Mouse (Mus musculus) embryonic facial prominence, embryonic 11.5 days (tissue): Measurements from ENCODE around the gene Ttyh2. TPM values are rescaled to one million over a fixed set of nuclear protein-coding genes. Genes with fewer than 3 reads are reported as not detected.

ENCODE experiments used
- ATAC-seq: fragments of 200-750 bp; cut with Nextera tagmentation; replicated peaks from 2 replicates; pipeline ENCODE4 v1.8.0; 2017; ENCODE audit warnings: low read depth; ENCODE audit not compliant: insufficient number of reproducible peaks, low FRiP score, low TSS enrichment
- DNase-seq: peaks from one replicate; pipeline ENCODE4 v3.0.0-alpha.2; 2015; ENCODE audit warnings: low spot score
- H3K27ac ChIP-seq: fragments of 300-500 bp; sonication (generic); replicated peaks from 2 replicates; pipeline ENCODE4 v1.5.1; 2014; ENCODE audit warnings: mild to moderate bottlenecking, low read depth, low read length, control low read depth
- H3K27me3 ChIP-seq: fragments of 300-500 bp; sonication (generic); 2 replicates; pipeline ENCODE4 v1.6.1; 2014; ENCODE audit warnings: mild to moderate bottlenecking, low read length, moderate library complexity, mixed read lengths; ENCODE audit not compliant: control insufficient read depth, insufficient read depth
- H3K36me3 ChIP-seq: fragments of 300-500 bp; sonication (generic); replicated peaks from 2 replicates; pipeline ENCODE4 v1.6.1; 2014; ENCODE audit warnings: low read depth, mild to moderate bottlenecking, low read length, moderate library complexity, mixed read lengths; ENCODE audit not compliant: control insufficient read depth, insufficient read depth
- H3K4me1 ChIP-seq: fragments of 300-500 bp; sonication (generic); 2 replicates; pipeline ENCODE4 v1.6.1; 2014; ENCODE audit warnings: low read length, mixed read lengths; ENCODE audit not compliant: control insufficient read depth, insufficient read depth
- H3K4me2 ChIP-seq: fragments of 300-500 bp; sonication (generic); 2 replicates; pipeline ENCODE4 v1.6.1; 2014; ENCODE audit warnings: low read depth, mild to moderate bottlenecking, control low read depth, low read length, moderate library complexity
- H3K4me3 ChIP-seq: fragments of 300-500 bp; sonication (generic); 2 replicates; pipeline ENCODE4 v1.5.1; 2014; ENCODE audit warnings: low read depth, low read length, control low read depth
- H3K9ac ChIP-seq: fragments of 300-500 bp; sonication (generic); replicated peaks from 2 replicates; pipeline ENCODE4 v1.6.1; 2014; ENCODE audit warnings: mild to moderate bottlenecking, control low read depth, low read length
- H3K9me3 ChIP-seq: fragments of 300-500 bp; sonication (generic); replicated peaks from 2 replicates; pipeline ENCODE4 v1.6.1; 2016; ENCODE audit warnings: mild to moderate bottlenecking, low read length, inconsistent platforms, mixed read lengths; ENCODE audit not compliant: control insufficient read depth
- WGBS: fragments of 180-500 bp; shearing (Covaris S2); extraction: QIAGEN DNeasy Blood & Tissue Kit; methylation state at CpG from one replicate; pipeline ENCODE4 v1.1.7; 2014; 5-methylcytosine and 5-hydroxymethylcytosine counted together
- polyA plus RNA-seq: library from polyadenylated mRNA; unstranded; fragments of >200 nt; fragmentation: Nextera tagmentation; extraction: Ambion mirVana; gene quantifications from 2 replicates; pipeline ENCODE4 v1.2.1, GENCODE M21; 2014

Gene Ttyh2
- polyA plus RNA-seq = 15.5 and 16.4 TPM in 2 replicates

DNA sequence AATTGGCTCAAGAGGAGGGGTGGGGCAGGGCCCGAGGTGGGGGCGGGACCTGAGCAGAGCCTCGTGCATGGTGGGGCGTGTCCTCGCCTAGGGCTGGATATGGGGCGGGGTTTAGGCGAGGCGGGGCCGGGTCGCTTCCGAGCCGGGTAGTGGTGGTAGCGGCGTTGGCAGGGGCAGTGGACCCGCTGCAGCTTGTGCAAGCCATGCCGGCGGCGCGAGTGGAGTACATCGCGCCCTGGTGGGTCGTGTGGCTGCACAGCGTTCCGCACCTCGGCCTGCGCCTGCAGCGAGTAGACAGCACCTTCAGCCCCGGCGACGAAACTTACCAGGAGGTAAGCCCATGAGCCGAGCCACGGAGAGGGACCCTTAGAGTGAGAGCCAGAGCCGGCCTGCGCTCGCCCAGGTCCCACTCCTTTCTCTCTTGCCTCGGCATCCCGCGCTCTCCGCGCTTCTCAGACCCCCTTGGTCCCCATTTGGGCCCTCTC is at the start of gene Ttyh2:
TSS of gene Ttyh2 (plus strand) at position 91 of the 485 bp plus-strand sequence.
- peak; percentile 89 for DNase-seq
- H3K27ac ChIP-seq = no peak within 1 kb of the TSS
- WGBS = under 1% methylated on average over 40 of the region's 40 CpGs
- ATAC-seq = peak; percentile 72
- H3K27me3 ChIP-seq = no peaks in the 10 kb centered on the region
- H3K9me3 ChIP-seq = no peaks in the 10 kb centered on the region
- peak within 1 kb of the TSS; percentile 52 for H3K4me3 ChIP-seq
- H3K4me2 ChIP-seq = peak within 1 kb of the TSS; percentile 87
- H3K9ac ChIP-seq = peak within 1 kb of the TSS; percentile 58
- no peaks in the 10 kb centered on the region for H3K4me1 ChIP-seq
- H3K36me3 ChIP-seq = peaks cover 4% of the 10 kb centered on the region; the same call in 1 of the 2 replicates

DNA sequence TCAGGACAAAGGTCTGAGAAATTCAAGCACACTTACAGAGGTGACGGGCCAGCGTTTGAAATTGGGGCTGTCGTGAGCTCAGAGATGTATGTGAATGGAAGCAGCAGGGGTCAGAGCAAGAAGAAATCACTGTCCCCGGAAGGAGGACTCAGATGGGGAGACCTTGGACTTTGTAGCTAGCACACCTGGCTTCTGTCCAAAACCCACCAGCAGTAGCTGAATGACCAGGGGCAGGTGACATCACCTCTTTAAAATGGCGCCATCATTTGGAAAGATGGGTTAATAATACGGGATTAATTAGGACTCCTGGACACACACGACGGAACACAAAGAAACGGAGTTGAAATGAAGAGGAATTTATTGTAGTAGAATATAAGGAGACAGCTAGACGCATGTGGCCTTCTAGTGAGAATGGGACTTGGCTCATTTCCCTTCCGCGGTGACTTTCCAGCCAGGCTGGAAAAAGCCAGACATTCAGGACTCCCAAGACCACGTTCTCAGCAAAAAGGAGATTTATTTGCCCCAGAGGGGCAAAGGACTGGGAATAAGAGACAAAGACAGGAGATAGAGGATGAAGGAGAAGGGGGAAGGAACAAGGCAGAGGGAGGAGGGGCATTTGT is 49.0 kb upstream of the Ttyh2 start:
- DNase-seq (no peak), ATAC-seq (no peak)
- no peak overlapping the region for H3K4me3 ChIP-seq
- no peak overlapping the region for H3K27ac ChIP-seq
- H3K9ac ChIP-seq = no peak overlapping the region
- no peaks in the 10 kb centered on the region for H3K27me3 ChIP-seq
- H3K36me3 ChIP-seq = no peaks in the 10 kb centered on the region
- no peaks in the 10 kb centered on the region for H3K4me1 ChIP-seq
- no peaks in the 10 kb centered on the region for H3K9me3 ChIP-seq
- no peak overlapping the region for H3K4me2 ChIP-seq
- 83% methylated on average over 13 of the region's 13 CpGs for WGBS

DNA sequence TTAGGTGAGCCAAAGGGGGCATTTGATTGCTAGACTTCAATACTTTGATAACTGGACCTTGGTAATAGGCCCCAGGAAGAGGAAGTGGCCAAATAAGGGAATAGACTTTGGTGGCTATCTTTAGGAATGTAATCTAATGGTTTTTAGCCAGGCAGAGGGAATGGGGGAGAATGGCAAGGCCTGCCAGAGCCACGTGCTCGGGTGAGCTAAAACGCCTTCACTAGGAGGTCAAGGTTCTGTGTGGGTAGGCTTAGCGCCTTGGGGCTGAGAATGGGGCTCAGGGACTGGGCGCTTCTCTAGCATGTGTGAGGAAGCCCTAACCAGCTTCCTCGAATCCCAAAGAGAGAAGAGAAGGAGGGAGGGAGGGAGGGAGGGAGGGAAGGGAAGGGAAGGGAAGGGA is 48.2 kb upstream of the Ttyh2 start:
- WGBS = 88% methylated on average over 5 of the region's 6 CpGs
- no peaks in the 10 kb centered on the region for H3K9me3 ChIP-seq
- H3K4me2 ChIP-seq = no peak overlapping the region
- H3K27me3 ChIP-seq = no peaks in the 10 kb centered on the region
- ATAC-seq = no peak
- DNase-seq = no peak
- H3K9ac ChIP-seq = no peak overlapping the region
- H3K27ac ChIP-seq = no peak overlapping the region
- H3K4me3 ChIP-seq = no peak overlapping the region
- H3K36me3 ChIP-seq = no peaks in the 10 kb centered on the region
- H3K4me1 ChIP-seq = no peaks in the 10 kb centered on the region

DNA sequence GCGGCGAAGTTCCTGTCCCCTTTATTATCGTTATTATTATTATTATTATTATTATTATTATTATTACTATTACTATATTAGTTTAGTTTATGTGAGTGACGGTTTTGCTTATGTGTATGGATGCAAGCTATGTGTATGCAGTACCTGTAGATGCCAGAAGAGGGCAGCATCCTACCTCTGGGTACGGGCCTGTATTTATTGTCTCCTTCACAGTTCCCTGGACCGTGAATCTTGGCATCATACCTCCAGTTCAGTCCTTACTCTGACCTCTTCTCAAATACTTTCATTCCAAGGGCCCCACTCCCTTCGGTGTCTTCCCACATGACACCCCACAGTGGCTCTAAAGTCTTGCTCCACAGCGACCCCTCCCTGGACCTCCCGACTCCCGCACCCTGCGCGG is 47.2 kb upstream of the Ttyh2 start:
- Histone ChIP-seq H3K9me3 (no peaks in the 10 kb centered on the region), H3K4me3 (no peak overlapping the region)

DNA sequence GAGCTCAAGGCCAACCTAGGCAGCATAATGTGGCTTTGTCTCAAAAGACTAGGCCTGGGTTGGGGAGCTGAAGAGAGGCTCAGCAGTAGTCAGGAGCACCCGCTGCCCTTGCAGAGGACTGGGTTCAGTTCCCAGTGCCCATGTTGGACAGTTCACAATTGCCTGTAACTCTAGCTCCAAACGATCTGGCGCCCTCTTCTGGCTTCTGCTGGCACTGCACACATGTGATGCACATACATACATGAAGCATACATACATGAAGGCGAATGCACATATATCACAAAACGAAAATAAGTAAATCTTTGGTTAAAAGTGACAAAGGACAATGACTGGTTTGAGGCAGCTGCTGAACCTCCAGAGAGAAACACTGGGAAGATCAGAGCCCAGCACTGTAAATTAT is 45.2 kb upstream of the Ttyh2 start:
- Histone ChIP-seq H3K27ac (no peak overlapping the region), H3K4me2 (no peak overlapping the region), H3K9me3 (no peaks in the 10 kb centered on the region), H3K27me3 (no peaks in the 10 kb centered on the region), H3K4me3 (no peak overlapping the region), H3K4me1 (no peaks in the 10 kb centered on the region), H3K9ac (no peak overlapping the region), H3K36me3 (no peaks in the 10 kb centered on the region)
- DNase-seq (no peak), ATAC-seq (no peak)
- WGBS = 82% methylated on average over 5 of the region's 5 CpGs

More for the DNA sequence above, 47.2 kb upstream of the Ttyh2 start:
- Histone ChIP-seq H3K4me1 (no peaks in the 10 kb centered on the region), H3K36me3 (no peaks in the 10 kb centered on the region), H3K27me3 (no peaks in the 10 kb centered on the region), H3K27ac (no peak overlapping the region), H3K4me2 (no peak overlapping the region), H3K9ac (no peak overlapping the region)
- no peak for ATAC-seq
- 74% methylated on average over 12 of the region's 12 CpGs for WGBS
- no peak for DNase-seq

DNA sequence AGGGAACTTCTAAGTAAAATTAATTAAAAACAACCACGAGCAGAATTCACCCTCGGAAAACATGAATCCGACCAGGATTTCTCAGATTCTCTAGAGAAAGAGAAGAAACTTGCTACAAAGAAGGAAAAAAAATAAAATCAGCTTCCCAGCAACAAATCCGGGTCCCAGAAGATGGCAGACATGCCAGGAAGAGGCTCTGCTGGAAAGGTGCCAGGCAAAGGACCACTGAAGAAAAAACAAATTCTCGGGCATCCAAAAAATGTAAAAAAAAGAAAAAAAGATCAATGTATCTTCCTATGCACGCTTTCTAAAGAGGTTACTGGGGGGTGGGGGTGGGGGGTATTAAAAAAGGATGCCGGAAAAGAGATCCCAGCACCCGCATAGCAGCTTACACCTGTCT is 43.0 kb upstream of the Ttyh2 start:
- Histone ChIP-seq H3K4me2 (no peak overlapping the region), H3K9ac (no peak overlapping the region), H3K27me3 (no peaks in the 10 kb centered on the region), H3K4me3 (no peak overlapping the region), H3K4me1 (no peaks in the 10 kb centered on the region), H3K36me3 (no peaks in the 10 kb centered on the region), H3K9me3 (no peaks in the 10 kb centered on the region), H3K27ac (no peak overlapping the region)
- DNase-seq (no peak), ATAC-seq (no peak)
- WGBS = 79% methylated on average over 8 of the region's 8 CpGs

DNA sequence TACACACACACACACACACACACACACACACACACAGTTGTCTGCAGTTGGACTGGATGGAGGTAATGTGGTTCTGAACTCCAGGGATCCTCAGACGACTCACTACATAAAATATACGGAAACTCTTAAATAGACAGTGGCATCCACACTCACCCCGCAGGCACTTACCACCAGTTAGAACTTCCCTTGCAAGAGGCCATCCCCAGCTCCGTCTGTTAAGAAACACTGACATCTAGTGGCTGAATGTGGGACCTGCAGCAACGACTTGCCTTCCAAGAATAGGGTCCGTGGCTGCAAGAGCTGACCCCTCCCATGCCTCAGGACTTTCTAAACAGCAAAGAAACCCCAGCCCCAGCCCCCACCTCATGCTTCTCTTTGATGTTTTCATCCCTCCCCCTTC is 38.9 kb upstream of the Ttyh2 start:
- H3K4me1 ChIP-seq = peaks cover 6% of the 10 kb centered on the region; the same call in 1 of the 2 replicates
- no peaks in the 10 kb centered on the region for H3K36me3 ChIP-seq
- no peak overlapping the region for H3K4me3 ChIP-seq
- H3K27ac ChIP-seq = no peak overlapping the region
- no peaks in the 10 kb centered on the region for H3K9me3 ChIP-seq
- H3K9ac ChIP-seq = no peak overlapping the region
- ATAC-seq = peak; percentile 78
- peak; percentile 97 for DNase-seq
- H3K4me2 ChIP-seq = no peak overlapping the region
- 1% methylated on average over 6 of the region's 6 CpGs for WGBS
- no peaks in the 10 kb centered on the region for H3K27me3 ChIP-seq

DNA sequence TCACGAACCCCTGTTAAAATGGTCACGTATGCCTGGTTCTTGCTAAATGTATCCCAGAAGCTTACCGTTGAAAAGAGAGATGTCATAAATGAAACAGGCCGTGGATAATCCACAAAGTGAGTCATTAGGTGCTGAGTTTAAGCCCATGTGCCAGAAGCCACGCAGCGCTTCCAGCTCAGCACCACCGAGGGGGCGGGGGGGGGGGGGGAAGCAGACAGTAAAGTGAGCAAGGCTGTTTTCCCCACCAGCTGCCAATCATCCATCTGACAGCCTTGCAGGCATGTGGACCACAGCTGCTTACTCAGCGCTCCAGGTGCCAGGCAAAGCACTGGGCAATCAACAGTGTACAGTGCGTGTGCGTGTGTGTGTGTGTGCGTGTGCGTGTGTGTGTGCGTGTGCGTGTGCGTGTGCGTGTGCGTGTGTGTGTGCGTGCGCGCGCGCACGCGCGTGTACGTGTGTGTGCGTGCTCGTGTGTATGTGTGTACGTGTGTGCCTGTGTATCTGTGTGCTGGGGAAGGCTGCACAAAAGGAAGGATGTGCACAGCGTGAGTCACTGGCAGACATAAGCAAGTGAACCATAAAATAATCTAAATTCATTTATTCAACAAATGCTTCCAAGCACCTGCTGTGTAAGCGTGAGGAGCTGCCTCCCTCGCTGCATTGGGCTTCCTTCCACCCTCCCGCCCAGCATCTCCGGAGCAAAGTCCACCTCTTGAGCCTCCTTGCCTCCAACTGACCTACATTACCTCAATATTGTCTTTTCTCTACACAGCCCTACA is 38.3 kb upstream of the Ttyh2 start:
- Histone ChIP-seq H3K36me3 (no peaks in the 10 kb centered on the region), H3K9me3 (no peaks in the 10 kb centered on the region), H3K4me1 (peaks cover 6% of the 10 kb centered on the region; the same call in 1 of the 2 replicates), H3K9ac (no peak overlapping the region), H3K4me2 (no peak overlapping the region), H3K27me3 (no peaks in the 10 kb centered on the region), H3K27ac (no peak overlapping the region), H3K4me3 (no peak overlapping the region)
- 62% methylated on average over 34 of the region's 35 CpGs for WGBS
- ATAC-seq = 0 out of 2 replicates have a peak, but pooled peaks have one; percentile 32
- DNase-seq = peak; percentile 43
